Mouse (Mus musculus) cerebellum, adult (tissue): ENCODE results near the gene D630045J12Rik.

Experiments used
- ATAC-seq: cut with Nextera tagmentation; 2 replicates; pipeline ENCODE4 v1.9.2; 2017; ENCODE audit warnings: mild to moderate bottlenecking, moderate library complexity, mixed read lengths; ENCODE audit not compliant: insufficient number of reproducible peaks, low FRiP score, low TSS enrichment

D630045J12Rik gene

DNA sequence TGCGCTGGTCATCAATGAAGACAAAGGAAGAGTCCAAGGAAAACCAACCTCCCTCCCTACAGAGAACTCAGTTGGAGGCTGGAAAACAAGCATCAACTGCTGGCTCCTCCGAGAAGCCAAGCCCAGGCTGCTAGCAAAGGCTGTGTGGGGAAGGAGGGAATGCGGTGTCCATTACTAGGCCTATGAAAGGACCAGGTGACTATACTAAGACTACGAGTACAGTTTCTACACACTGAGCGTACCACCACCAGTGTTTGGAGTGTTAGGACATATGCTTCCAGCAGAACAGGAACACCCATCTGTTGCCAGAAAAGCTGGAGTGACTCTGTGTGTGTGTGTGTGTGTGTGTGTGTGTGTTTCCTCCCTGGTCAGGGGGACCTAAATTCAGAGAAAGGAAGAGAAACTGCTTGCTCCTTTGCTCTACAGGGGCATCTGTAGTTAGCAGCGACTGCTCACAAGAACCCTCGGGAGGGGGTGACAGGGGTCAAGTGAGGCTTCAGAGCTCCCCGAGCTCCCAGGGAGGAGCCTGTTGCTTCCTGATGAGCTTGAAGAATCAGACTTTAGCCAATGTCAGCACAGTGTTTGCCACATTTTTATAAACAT, 108.2 kb downstream of the D630045J12Rik start:
- ATAC-seq, result no peak

DNA sequence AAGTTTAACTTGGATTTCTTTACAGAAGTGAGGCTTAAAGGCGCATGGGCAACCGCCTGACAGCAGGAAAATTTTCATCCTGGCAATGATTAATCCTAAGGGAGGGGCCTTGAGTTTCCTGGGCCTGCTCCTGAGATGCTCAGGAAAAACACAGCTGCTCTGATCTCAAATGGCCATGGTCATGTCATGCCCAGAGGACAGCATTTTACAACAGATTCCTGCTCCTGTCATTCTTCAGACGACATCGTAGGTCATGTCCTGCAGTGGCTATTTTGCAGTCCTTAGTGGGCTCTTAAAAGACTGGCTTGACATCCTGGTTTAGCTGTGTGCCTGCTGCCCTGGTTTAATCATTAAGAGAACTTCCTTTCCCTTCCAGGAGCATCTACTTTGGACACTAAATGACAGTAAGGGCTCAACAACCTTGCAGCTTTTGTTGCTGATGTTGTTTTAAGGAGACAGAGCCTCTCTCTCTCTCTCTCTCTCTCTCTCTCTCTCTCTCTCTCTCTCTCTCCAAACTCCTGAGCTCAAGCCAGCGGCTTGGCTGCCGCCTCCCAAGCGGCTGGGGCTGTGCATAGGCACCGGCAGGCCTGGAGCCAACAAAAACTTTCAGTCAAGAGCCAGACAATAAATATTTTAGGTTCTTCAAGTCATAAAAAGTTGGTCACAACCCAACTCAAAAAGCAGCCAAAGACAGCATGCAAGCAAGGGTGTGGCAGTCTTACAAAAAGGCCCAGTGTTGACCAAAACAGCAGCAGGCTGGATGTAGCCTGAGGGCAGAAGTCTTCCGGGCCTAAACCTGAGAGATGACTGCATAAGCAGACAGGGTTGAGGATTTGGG, 109.4 kb downstream of the D630045J12Rik start:
- no peak for ATAC-seq

DNA sequence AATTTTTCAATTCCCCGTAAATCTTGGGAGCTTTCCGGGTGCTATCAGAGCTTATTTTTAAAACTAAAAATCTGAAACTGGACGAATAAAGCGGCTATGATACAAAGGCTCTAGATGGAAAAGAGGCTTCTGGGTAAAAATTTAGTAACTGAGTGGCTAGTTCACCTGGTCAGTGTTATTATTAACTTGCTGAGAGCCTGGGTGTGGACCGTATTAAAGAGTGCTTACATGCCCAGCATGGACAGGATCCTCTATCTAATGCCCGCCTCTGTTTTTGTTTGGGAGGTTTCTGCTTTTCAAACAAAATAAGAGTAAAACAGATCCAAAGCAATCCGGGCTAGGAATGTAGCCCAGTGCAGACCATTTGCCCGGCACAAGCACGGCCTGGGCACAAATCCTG, 113.4 kb downstream of the D630045J12Rik start:
- no peak for ATAC-seq

DNA sequence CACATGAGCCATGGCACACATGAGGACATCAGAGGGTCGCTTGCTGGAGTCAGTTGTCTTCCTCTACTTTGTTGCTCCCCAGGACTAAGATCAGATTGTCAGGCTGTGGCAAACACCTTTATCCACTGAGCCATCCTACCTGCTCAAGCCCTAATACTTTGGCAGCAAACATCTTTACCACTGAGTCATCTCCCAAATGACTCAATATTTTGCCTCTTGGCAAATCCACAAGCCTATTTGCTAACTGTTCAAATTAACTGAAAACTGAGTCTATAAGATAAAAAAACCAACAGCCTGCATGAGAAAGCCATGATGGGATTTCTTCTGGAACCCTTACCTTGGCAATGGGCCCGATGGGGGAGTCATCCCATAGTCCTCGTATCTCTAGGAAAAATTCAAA, 114.7 kb downstream of the D630045J12Rik start:
- no peak for ATAC-seq

DNA sequence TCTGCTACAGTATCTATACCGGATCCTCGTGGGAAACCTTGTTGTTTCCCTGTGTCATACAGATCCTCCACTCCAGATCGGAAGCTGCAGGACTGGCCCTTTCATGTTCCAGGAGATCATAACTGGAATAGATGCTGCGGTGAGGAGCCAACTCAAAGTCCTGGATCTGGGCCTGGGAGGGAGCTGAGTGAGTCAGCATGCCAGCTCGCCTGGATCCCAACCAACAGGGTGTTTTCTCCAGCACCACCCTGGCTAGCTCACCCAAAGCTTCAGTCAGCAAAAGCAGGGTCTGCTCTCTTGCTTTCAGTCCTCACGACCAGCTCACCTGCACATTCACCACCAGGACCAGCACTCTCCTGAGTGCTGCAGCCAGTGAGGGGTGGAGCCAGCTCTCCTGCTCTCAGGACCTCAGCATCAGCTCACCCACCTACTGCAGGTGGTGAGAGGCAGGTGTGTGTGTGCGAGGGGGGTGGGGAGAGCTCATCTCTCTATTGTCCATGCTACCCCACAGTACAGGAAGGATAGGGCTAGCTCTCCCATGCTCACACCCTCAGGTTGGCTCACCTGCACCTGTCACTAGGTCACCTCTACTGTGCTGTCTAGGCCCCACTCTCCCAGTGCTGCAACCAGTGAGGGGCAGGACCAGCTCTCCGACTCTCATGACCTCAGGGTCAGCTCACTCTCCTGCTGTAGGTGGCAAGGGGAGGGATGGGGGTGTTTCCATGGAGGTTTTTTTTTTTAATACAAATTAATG, 118.8 kb downstream of the D630045J12Rik start:
- peak; percentile 73 for ATAC-seq

DNA sequence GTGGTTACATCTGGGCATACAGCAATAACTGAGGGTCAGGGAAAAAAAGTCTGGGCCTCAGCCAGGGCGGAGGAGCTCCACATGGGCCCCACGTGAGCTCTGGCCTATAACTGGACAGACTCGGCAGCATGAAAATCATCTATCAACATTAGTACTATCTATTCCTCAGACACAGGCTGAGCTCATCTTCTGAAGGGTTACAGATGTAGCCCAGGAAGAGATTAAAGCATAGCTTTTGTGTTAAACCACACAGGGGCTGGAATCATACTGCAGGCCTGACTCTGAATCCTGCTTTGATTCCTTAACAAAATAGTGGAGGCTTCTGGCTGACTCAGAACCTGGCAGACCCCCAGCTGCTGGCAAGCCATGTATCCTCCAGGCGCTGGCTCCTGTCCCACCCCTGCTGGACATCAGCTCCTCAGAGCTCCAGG, 122.0 kb downstream of the D630045J12Rik start:
- ATAC-seq, result no peak

DNA sequence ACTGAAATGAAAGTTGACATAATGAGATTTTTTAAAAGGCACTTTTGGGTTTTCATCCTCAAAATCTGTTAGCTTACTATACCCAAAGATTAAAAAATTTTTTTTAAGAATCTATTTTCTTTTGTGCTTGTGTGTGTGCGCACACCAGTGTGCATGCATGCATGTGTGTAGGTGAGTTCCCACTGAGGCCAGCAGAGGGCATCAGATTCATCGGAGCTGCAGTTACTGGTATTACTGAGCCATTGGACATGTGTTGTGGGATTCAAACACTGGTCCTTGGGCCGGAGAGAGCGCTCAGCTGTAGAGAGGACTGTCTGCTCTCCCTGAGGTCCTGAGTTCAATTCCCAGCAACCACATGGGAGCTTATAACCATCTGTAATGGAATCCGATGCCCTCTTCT, 123.9 kb downstream of the D630045J12Rik start:
- ATAC-seq, result no peak

DNA sequence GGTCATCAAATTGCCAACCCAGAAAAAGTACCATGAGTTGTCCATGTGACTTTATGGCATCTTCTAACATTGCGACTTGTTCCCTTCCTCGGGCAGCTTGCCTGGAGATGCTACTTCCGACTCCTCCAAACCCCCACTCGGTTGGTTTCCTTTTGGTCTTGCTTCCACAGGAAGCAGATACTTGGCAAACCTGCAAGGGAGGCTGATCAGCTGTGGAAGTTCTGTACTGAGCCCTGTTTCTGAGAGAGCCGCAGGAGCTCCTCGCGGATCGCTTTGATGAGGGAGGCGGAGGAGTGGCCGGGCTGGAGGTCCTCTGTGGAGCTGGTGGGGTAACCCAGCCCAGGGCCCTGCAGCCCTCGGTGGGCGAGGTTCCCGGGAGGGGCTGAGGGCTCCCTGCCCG, 125.7 kb downstream of the D630045J12Rik start:
- ATAC-seq, result no peak

DNA sequence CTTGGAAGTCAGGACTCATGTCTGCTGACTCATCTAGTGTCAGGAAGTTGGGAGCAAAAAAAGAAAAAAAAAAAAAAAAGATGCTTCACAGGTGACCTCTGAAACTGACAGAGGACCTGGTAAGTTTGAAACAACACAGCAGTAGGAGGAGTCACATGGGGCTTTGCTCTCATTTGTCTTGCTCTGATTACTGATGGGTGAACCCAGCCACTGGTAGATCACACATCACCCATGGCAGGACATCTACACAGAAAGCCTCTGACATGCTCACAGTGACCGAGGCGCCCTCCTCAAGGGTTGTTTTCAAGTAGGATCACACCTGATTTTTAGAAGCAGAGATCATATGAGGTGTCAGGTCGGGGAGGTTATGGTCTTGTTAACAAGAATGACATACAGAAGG, 128.3 kb downstream of the D630045J12Rik start:
- ATAC-seq, result no peak

DNA sequence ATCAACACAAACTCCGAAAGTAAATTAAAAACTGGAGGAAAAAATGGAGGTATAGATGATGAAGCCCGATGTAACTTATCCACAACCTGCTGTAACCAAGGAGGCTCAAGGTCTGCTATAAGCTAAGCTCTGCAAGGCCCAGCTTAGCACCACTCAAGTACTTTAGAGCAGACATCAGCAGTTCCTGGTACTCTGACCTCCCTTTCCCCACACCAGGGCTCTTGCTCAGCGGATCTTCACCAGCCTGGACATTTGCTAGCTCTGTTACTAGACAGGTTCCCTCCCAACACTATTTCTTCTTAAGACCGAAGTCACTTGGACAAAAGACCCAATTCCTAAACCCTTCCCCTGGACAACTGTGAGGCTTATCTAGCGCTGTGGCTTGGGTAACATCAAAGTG, 128.9 kb downstream of the D630045J12Rik start:
- ATAC-seq, result no peak

DNA sequence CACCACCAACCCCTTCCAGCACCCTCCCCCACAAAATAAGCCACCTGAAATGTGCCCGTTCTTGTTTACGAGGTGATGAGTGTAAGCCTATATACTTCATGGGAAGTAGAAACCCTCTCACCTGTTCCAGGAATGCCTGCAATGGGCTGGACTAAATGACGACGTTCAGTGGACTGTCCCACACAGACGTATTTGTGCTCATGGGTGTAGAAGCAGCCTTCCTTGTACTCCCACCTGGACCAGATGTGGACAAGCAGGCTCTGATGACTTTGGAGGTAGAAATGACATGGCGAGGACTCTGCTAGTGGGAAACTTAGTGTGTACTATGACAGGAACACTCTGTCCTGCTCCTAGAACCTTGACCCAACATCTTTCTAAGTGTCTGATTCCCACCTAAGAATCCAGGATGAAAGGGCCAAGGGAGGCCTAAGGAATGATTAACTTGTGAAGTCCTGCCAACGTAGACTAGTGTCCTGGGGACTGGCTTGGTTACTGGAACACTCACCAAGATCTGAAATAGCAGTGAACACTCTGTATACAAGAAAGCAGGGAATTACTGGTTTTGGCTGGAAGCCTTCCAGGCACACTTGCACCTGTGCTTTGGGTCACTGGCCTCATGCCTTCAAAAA, 129.5 kb downstream of the D630045J12Rik start, which contains the start of gene Atp6v0a4:
Gene Atp6v0a4 (minus strand): TSS at position 380 of the 629 bp plus-strand sequence.
- ATAC-seq, result no peak

DNA sequence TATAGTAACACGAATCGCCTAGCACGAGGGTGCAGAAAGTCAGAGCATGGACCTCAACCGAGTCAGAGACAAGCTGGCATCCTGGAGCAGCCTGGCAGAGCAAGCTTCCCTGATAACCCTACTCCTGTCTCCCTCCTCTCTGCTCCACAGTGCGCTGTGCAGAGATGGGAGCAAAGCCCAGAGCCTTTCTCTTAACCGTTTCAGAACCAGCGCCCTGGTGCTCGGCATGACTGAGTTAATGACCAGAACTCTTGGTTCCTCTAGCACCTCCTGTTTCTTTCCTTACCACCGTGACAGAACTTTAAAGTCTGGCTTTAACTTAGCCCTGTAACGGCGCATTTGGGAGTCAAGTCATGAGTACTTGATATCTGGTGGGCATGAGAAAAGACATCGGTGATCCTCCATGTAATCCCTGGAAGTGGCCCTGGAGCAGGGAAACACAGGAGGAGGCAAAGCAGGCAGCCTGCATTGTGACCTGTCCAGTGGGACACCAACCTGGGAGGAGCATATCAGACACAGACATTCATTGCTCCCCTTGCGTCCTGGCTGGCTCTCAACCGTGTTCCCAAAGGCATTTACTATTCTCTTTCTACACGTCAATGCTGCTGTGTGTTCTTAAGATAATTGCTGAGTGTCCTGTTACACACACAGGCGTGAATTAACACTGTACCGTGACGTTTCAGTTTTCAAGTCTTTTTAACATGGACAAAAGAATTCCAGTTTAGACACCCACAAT, 130.2 kb downstream of the D630045J12Rik start:
- ATAC-seq, result no peak

DNA sequence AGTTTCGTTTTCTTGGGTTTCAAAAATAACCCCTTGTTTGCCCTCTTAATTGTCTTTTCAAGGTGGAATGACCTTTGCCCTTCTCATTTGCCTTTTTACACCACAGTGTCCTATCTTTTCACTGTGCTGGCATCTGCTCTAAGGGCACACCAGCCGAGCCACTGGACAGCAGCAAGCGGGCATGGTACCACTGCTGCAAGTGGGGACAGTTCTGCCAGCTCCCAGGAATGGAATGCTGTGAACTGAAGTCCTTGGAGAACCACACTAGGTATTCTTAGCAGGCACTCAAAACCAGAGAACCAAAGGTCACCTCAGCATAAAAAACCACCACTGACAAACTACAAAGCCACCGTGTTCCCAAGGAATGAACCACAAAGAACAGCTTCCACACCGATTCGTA, 131.0 kb downstream of the D630045J12Rik start:
- ATAC-seq, result no peak

DNA sequence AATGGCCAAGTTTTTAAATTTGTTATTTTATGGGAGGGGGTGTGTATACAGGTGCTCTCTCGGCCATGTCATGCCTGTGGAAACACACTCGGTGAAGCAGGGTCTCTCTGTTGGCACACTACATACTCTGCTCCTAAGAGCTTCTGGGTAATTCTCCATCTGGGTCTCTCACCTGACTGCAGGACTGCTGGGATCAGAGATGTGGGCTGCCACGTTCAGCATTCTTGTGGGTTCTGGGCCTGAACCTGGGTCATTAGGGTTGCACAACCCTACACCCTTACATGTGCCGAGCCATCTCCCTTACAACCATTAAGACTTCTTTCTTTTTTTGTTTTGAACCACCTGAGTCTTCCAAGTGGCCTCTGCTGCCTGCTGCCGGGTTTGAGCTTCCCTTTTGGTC, 132.0 kb downstream of the D630045J12Rik start:
- ATAC-seq, result no peak

DNA sequence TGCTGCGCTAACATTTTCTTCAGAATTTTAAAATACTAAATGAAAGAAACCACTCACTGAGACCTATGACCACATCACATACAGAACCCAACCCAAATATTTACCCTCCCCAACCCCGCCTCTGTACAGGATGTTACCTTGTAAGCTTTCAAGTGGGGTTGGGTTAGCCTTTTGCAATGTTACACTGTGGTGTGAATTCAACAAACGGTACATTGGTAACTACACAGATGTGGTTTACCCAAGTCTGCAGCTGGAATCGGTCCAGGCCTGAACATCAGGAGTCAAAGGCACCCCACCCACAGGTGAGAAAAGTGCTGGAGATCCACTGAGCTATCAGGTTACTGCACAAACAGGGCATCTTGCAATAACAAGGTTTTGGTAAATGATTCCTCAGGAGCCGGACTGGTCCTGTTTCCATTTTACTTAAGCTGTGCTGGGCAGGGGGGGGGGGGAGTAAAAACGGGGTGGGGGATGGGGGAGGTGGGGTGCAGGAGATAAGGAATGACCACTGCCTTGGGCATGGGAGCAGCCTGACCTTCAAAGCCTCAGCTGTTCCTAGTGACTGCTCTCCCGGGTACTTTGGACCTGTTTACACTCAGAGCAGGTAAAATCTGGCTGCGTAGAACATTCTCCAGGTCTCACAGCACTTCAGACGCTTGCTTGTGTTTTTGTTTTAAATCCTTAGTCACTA, 133.0 kb downstream of the D630045J12Rik start:
- no peak for ATAC-seq

DNA sequence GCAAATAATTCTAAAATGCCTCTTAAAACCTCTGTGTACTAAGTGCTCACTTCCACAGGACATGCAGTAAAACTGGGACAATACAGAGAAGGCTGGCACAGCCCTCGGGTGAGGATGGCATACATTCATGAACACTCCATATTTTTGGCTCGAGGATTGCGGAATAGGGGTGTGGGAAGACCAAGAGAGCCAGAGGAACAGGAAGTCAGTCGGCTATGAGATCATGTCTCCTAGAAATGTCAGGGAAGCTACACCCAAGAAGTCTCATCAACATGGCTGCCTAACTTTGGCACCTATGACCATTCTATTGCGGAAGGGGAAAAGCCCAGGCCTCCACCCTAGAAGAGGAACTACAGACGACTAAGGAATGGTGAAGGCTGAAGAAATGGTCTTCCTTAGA, 135.5 kb downstream of the D630045J12Rik start:
- ATAC-seq, result no peak

DNA sequence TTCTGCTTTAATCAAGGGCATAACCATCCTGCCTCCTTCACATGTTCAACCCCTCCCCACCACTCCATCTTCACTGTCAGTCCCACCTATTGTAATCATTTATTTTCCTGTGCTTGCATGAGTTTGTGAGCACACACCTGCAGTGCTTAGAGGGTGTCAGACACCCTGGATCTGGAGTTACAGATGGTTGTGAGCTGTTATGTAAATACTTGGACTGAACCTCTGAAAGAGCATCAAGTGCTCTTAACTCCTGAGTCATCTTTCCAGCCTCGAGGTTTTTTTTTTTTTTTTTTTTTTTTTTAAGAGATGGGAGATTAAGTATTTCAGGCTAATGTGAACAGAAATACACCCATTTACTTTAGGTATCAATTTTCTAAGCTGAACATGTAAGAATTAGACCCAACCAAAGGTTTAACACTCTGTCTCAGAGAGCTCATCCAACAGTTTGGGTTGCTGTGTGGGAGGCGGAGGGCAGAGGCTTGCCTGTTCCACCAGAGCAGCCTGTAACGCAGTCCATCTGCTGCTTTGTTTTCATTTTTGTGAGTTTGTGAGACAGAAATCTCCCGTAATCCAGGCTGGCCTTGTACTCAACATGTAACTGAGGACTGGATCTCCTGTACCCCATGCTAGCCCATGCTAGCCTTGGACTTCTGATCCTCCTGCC, 137.6 kb downstream of the D630045J12Rik start:
- no peak for ATAC-seq

DNA sequence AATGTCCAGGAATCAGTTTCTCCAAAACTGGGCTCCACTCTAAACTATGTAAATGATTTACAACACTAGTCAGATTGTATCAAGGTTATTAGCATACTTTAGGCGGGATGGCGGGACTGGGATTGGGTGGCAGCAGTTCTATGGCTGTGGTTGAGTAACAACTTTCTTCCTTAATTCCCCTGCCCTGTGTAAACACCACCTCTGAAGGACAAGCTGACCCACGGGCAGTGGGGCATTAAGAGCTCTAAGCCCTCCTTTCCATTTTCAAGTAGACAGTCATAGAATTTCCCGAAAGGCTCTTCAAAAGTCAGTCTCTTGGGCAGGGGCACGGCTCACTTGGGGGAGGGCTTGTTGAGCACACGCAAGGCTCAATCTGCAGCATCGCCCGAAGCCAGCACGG, 142.9 kb downstream of the D630045J12Rik start:
- no peak for ATAC-seq

DNA sequence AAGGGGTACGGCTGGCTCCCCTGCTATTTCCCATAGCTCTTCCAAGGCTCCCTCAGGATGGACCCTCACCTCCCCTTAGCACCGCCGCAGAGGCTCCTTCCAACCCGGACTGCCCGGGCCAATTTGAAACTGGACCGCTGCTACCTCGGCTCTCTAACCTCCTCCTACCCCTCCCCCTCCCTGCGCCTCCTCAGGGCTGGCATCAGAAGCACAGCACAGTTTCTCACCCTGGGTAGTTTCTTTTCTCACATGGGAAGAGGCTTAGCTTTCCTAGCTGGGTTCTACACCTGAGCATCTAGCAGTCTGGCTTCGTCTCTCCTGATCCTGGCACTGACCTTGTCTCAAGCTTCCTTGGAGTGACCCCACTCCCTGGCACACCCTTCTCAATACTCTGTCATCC, 143.9 kb downstream of the D630045J12Rik start:
- no peak for ATAC-seq
